Mouse (Mus musculus) intestine, embryonic 15.5 days (tissue): ENCODE measurements around the gene Adam6b. TPM values are rescaled to one million over a fixed set of nuclear protein-coding genes. Genes with fewer than 3 reads are reported as not detected.
"Not testable (repeated sequence)": the region's sequence is repeated elsewhere in the genome, so short reads cannot be mapped to it uniquely, and the experiment has no call there.

ENCODE experiments used
- ATAC-seq: fragments of 200-750 bp; cut with Nextera tagmentation; 2 replicates; pipeline ENCODE4 v1.8.0; 2017; ENCODE audit warnings: moderate TSS enrichment, moderate library complexity
- H3K27ac ChIP-seq: fragments of 300-500 bp; sonication (generic); 2 replicates; pipeline ENCODE4 v1.5.1; 2015; ENCODE audit warnings: mild to moderate bottlenecking, inconsistent platforms
- H3K27me3 ChIP-seq: fragments of 300-500 bp; sonication (generic); replicated peaks from 2 replicates; pipeline ENCODE4 v1.6.1; 2015; ENCODE audit warnings: inconsistent platforms
- H3K36me3 ChIP-seq: fragments of 300-500 bp; sonication (generic); 2 replicates; pipeline ENCODE4 v1.6.1; 2015; ENCODE audit warnings: inconsistent platforms
- H3K4me1 ChIP-seq: fragments of 300-500 bp; sonication (generic); replicated peaks from 2 replicates; pipeline ENCODE4 v1.6.1; 2015; ENCODE audit warnings: inconsistent platforms
- H3K4me2 ChIP-seq: fragments of 300-500 bp; sonication (generic); replicated peaks from 2 replicates; pipeline ENCODE4 v1.6.1; 2015; ENCODE audit warnings: mild to moderate bottlenecking, inconsistent platforms
- H3K4me3 ChIP-seq: fragments of 300-500 bp; sonication (generic); replicated peaks from 2 replicates; pipeline ENCODE4 v1.5.1; 2015; ENCODE audit warnings: inconsistent platforms
- H3K9ac ChIP-seq: fragments of 300-500 bp; sonication (generic); 2 replicates; pipeline ENCODE4 v1.6.1; 2015; ENCODE audit warnings: inconsistent platforms
- H3K9me3 ChIP-seq: fragments of 300-500 bp; sonication (generic); 2 replicates; pipeline ENCODE4 v1.6.1; 2016; ENCODE audit warnings: inconsistent platforms
- WGBS: fragments of 180-500 bp; shearing (Covaris S2); methylation state at CpG from one replicate; pipeline ENCODE4 v1.1.7; 2015; 5-methylcytosine and 5-hydroxymethylcytosine counted together
- polyA plus RNA-seq: library from polyadenylated mRNA; unstranded; fragments of >200 nt; fragmentation: Nextera tagmentation; extraction: Ambion mirVana; gene quantifications from 2 replicates; pipeline ENCODE4 v1.2.1, GENCODE M21; 2015

Adam6b gene
- polyA plus RNA-seq, result not detected in 2 replicates

DNA sequence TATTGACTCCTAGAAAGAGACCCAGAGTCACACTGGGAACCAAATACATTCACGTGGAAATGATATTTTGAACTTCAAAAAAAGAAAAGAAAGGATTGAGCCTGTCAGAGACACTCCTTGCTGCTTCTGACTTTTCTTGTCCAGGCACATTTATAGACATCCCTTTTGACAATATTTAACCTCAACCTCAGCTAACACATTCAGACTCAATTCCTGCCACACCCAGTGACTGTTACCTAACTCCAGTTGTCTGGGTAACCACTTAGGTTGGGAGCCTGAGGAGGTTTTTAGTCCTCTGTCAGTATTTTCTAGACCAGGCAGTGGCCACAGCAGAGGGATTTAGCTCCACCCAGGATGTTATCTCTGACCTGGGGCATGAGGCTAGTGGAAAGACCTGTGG is at the start of gene Adam6b:
Adam6b (plus strand) TSS at position 301 of the 400 bp plus-strand sequence.
- H3K4me2 ChIP-seq, H3K9me3 ChIP-seq, H3K27ac ChIP-seq, H3K9ac ChIP-seq, H3K4me3 ChIP-seq, H3K27me3 ChIP-seq, ATAC-seq, H3K36me3 ChIP-seq, H3K4me1 ChIP-seq: not testable (repeated sequence)
- 67% methylated on average over 1 of the region's 1 CpGs for WGBS

DNA sequence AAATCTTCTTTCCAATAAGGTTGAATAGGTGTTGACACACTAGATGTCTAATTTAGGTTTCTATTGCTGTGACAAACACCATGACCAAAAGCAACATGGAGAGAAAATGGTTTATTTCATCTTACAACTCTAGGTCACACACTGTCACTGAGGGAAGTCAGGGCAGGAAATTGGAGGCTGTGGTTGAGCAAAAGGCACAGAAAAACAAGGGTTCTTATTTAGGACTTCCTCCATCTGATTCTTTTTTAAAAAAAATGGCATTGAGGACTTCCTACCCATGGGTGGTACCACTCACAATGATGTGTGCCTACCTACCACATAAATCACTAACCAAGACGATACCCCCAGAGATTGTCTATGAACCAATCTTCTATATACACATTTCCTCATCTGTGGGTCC is 43.2 kb upstream of the Adam6b start:
- Histone ChIP-seq H3K4me3 (no peak overlapping the region), H3K4me1 (no peaks in the 10 kb centered on the region), H3K27me3 (no peaks in the 10 kb centered on the region), H3K36me3 (no peaks in the 10 kb centered on the region), H3K9ac (no peak overlapping the region), H3K27ac (no peak overlapping the region), H3K4me2 (no peak overlapping the region), H3K9me3 (no peaks in the 10 kb centered on the region)
- 90% methylated on average over 1 of the region's 1 CpGs for WGBS
- ATAC-seq, result no peak

DNA sequence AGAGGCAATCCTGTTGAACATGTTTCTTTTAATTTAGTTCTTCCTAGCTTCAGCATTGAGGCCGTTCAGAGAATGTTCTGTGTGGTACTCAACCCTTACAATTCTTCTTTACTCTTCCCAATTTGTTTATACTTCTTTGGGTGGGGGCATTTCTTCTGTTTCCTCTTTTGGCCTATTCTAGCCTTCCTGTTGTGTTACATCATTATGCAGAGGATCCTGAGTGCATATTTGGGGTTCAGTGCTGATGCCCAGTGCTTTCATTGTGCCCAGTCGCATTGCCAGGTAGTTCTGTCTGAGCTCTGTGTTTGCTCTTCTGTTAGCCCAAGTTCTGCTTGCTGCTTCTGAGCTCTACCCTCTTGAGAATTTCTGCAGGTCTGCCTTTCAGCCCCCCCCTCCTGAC is 13.1 kb upstream of the Adam6b start:
- 73% methylated on average over 2 of the region's 2 CpGs for WGBS
- Histone ChIP-seq H3K4me2 (no peak overlapping the region), H3K27ac (no peak overlapping the region), H3K9ac (no peak overlapping the region), H3K27me3 (no peaks in the 10 kb centered on the region), H3K36me3 (no peaks in the 10 kb centered on the region), H3K4me3 (no peak overlapping the region), H3K9me3 (no peaks in the 10 kb centered on the region), H3K4me1 (no peaks in the 10 kb centered on the region)
- ATAC-seq, result no peak

DNA sequence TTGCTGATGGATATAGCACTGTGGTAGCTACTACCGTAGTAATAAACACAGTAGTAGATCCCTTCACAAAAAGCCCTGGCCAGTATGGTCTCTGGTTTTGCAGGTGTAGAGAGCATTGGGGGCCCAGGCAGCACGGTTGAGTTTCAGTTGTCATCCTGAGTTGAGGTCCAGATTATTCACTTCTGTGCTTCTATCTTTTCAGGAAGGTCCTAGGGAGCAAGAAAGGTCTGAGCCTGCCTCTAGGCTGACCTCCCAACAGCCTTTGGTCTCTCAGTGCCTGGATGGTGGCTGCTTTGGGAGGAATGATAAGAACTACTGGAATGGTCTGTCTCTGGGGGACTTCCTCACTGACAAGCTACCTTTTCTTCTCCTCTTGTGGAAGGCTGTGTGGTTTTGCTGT is 7.2 kb upstream of the Adam6b start:
- Histone ChIP-seq H3K9ac (no peak overlapping the region), H3K4me3 (no peak overlapping the region), H3K36me3 (no peaks in the 10 kb centered on the region), H3K9me3 (no peaks in the 10 kb centered on the region), H3K4me2 (no peak overlapping the region), H3K4me1 (no peaks in the 10 kb centered on the region), H3K27ac (no peak overlapping the region), H3K27me3 (no peaks in the 10 kb centered on the region)
- no peak for ATAC-seq
- 75% methylated on average over 2 of the region's 2 CpGs for WGBS

DNA sequence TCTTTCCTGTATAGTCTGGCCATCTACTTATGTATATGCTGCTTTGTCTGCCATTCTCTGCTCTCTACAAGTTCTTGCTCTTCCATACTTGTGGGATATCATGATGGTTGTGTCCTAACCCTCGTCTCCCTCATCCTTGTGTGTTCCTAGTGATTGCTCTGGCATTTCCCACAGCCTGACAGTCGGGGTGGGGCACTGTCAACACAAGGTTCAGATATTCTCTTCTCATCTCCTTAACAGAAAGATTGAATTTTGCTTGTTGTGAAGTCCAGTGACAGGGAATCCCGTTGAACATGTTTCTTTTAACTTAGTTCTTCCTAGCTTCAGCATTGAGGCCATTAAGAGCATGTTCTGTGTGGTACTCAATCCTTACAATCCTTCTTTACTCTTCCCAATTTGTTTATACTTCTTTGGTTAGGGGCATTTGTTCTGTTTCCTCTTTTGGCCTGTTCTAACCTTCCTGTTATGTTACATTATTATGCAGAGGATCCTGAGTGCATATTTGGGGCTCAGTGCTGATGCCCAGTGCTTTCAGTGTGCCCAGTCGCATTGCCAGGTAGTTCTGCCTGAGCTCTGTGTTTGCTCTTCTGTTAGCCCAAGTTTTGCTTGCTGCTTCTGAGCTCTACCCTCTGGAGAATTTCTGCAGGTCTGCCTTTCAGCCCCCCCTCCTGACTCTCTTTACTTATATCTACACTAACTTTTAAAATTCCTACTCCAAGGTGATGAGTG is 6.5 kb upstream of the Adam6b start:
- ATAC-seq, result no peak

DNA sequence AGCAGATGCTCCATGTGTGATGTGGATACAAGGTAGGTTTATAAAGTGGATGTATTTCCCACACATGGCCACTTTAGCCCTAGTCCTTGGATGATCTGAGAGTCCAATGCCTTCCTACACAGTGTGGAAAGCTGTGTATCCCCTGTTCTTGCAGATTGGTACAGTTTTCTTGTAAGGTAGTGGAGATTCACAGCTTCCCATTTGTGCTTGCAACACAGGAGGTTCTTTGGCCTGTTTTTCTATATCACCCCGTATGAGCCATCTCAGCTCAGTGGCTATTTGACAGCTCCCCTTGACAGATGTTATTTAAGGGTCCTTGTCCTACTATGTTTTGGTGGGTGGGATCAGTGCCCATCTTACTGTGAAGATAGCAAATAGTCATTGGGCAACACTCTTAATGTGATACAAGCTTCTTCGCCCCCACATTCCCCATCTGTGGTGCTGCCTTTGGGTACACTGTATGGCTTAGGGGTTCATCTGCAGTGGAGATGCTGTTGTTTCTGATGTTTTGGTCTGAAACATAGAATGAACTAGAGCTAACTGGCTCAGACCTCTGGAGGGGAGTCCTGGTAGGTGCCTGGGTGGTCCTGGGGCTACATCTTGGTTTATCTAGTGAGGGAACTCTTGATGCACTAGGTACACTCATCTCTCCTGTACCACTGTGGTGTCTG is 5.7 kb upstream of the Adam6b start:
- Histone ChIP-seq H3K27ac (no peak overlapping the region), H3K4me3 (no peak overlapping the region), H3K9me3 (no peaks in the 10 kb centered on the region), H3K4me2 (no peak overlapping the region), H3K27me3 (no peaks in the 10 kb centered on the region), H3K4me1 (no peaks in the 10 kb centered on the region), H3K9ac (no peak overlapping the region), H3K36me3 (no peaks in the 10 kb centered on the region)
- WGBS, result 83% methylated on average over 2 of the region's 2 CpGs
- no peak for ATAC-seq

More for the DNA sequence above, 6.5 kb upstream of the Adam6b start:
- Histone ChIP-seq H3K27me3 (no peaks in the 10 kb centered on the region), H3K27ac (no peak overlapping the region), H3K9ac (no peak overlapping the region), H3K9me3 (no peaks in the 10 kb centered on the region), H3K4me1 (no peaks in the 10 kb centered on the region), H3K4me2 (no peak overlapping the region), H3K4me3 (no peak overlapping the region), H3K36me3 (no peaks in the 10 kb centered on the region)
- WGBS, result 47% methylated on average over 4 of the region's 4 CpGs

DNA sequence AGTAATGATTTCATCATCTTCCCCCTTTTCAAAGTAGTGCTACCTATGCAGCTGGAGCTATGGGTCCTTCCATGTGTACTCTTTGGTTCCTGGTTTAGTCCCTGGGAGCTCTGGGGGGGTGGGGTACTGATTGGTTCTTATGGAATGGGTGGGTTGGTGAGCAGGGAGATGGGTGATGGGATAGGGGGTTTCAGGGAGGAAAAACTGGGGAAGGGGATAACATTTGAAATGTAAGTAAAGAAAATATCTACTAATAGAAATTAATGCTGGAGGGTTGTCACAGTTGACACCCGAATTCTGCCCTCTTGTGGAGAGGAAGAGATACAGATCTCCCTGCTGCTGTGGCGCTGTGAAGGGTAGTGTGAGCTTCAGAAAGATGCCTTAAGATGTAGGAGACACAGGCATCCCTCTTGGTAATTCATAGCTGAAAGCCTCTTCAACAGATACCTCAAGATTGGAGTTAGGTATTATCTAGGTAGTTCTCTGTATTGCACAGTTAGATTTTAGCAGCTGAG is 4.3 kb upstream of the Adam6b start:
- no peak overlapping the region for H3K4me2 ChIP-seq
- no peaks in the 10 kb centered on the region for H3K36me3 ChIP-seq
- H3K9me3 ChIP-seq, result no peaks in the 10 kb centered on the region
- ATAC-seq, result no peak
- H3K27ac ChIP-seq, result no peak overlapping the region
- H3K27me3 ChIP-seq, result no peaks in the 10 kb centered on the region
- 39% methylated on average over 2 of the region's 2 CpGs for WGBS
- H3K9ac ChIP-seq, result no peak overlapping the region
- no peak overlapping the region for H3K4me3 ChIP-seq
- no peaks in the 10 kb centered on the region for H3K4me1 ChIP-seq

DNA sequence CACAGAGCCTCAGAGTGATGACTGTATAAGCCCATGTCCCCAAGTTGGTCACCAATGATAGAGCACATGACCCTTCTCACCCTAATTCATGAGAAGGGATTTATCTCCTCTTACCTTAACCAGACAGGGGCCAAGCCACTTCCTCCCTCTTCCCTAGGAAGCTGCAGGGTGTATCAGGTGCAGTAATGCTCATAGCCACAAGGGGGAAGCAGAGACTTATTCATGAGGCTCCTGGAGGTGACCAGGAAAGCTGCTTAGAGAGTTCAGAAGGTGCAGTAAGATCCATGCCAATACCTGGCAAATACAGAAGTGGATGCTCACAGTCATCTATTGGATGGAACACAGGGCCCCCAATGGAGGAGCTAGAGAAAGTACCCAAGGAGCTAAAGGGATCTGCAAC is 1.6 kb upstream of the Adam6b start:
- ATAC-seq, result 0 out of 2 replicates have a peak, but pooled peaks have one; percentile 47
- H3K9ac ChIP-seq, H3K4me3 ChIP-seq, H3K4me2 ChIP-seq, H3K9me3 ChIP-seq, H3K27me3 ChIP-seq, H3K4me1 ChIP-seq, H3K36me3 ChIP-seq, H3K27ac ChIP-seq: not testable (repeated sequence)

DNA sequence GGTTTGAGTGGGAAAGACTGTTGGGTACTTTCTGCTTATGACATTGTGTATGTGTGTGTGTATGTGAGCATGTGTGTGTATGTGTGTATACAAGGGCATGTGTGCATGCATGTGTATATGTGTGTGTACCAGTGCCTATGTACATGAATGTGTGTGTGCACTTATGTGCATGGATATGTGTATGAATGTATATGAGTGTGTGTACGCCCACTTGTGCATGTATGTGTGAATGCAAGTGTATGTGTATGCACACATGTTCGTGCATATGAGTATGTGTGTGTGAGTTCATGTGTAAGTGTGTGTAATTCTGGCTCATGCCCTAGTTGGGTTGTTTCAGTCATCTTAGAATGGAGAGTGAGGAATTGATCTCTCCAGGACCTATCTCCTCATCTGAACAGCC is 36.6 kb downstream of the Adam6b start:
- ATAC-seq, result no peak
- H3K9me3 ChIP-seq, result no peaks in the 10 kb centered on the region
- 66% methylated on average over 2 of the region's 2 CpGs for WGBS
- no peak overlapping the region for H3K9ac ChIP-seq
- no peak overlapping the region for H3K4me2 ChIP-seq
- no peaks in the 10 kb centered on the region for H3K27me3 ChIP-seq
- no peaks in the 10 kb centered on the region for H3K36me3 ChIP-seq
- H3K27ac ChIP-seq, result no peak overlapping the region
- H3K4me3 ChIP-seq, result no peak overlapping the region
- no peaks in the 10 kb centered on the region for H3K4me1 ChIP-seq

Other genes starting within 250 kb of the Adam6b start
- not detected in 2 replicates for gene Adam6a, start 54.4 kb downstream of the Adam6b start, polyA plus RNA-seq